Mouse (Mus musculus): Measurements from ENCODE around the gene Abhd17a.

DNA sequence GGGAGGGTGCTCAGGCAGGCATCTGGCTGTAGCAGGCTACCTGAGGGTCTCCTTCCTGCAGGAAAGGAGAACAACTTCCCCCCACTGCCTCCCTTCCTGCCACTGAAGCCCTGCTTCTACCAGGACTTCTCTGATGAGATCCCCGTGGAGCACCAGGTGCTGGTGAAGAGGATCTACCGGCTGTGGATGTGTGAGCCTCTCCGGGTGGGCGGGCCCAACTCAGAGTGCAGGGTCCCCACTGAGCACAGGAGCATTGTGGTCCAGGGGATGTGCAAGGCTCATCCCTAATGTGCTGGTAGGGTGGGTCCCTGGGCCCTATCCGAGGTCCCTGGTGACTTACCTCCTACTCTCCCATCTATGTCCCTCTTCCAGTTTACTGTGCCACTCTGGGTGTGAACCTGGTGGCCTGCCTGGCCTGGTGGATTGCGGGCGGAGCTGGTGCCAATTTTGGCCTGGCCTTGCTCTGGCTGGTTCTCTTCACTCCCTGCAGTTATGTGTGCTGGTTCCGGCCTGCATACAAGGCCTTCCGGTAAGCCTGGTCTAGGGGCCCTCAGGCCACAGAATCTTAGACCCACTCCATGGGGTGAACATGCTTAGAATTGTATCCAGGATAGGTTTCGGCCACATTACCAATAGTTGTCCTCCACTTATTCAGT is 19.3 kb upstream of the Abhd17a start:
- TF ChIP-seq POLR2A (IDR thresholded peaks at IDR 0.05; ENCODE audit: insufficient read depth, low read depth, low read length) (no peak), CTCF (IDR thresholded peaks at IDR 0.05; ENCODE audit: insufficient read depth, low read depth, low read length) (no peak)
